Mouse (Mus musculus) brain, embryonic 14.5 days (tissue): ENCODE measurements around the gene Slco4a1.

Experiments used
- CTCF ChIP-seq: fragments of 200-500 bp; IDR thresholded peaks from 2 replicates; pipeline ENCODE4 v1.5.1; 2012; ENCODE audit warnings: inconsistent platforms, mild to moderate bottlenecking, moderate library complexity, borderline replicate concordance; ENCODE audit not compliant: insufficient read depth, insufficient read length; ENCODE audit errors: extremely low read depth
- POLR2A ChIP-seq: fragments of 200-500 bp; IDR thresholded peaks from 2 replicates; pipeline ENCODE4 v1.6.1; 2012; ENCODE audit warnings: mild to moderate bottlenecking, inconsistent platforms, borderline replicate concordance; ENCODE audit not compliant: poor library complexity, insufficient read depth, insufficient read length, severe bottlenecking; ENCODE audit errors: extremely low read depth

- TF ChIP-seq CTCF, result no peak
- TF ChIP-seq POLR2A, result no peak
These were observed 28.8 kb downstream of the Slco4a1 start for GRCm38 (mm10) chr2:180484882-180485281.
